Mouse (Mus musculus): ENCODE data around the gene Kcnc3.

- TF ChIP-seq CTCF (IDR thresholded peaks at IDR 0.05) (no peak), EP300 (IDR thresholded peaks at IDR 0.05) (no peak)
Observed at GRCm38 (mm10) chr7:44582709-44583108, 7.8 kb upstream of the Kcnc3 start.

Measured in lung, postnatal 0 days (tissue).